ENCODE assay signal across 28 mouse cellular contexts in the genomic region with DNA sequence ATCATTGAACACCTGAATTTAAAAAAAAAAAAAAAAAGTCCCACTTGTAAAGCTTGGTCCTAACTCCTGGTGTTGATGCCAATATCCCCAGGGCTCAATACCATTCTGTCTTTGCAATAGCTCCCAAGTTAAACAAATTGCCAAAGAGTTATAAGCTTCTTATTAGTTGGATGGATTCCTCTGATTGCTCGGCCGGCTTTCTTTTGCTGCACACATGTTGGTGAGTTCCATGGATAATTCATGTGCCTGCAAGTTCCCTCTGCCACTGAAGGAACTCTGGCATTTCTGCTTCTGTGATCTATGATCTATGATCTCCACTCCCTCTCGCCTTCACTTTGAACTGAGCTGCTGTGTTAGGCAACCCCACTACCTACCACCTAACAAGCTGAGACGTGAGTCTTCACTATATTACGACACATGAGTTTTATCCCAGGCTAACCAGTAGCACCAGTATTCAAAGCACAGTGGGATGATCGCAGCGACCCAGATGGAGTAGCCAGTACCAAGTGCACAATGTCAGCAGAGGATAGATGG.
A peak's percentile ranks its signal among the peaks of the same experiment; 100 is the strongest.
DNase-seq lines count a peak whose midpoint lies in the region; ATAC-seq and TF ChIP-seq lines count a peak whose summit lies in the region.
"Had no signal": no experiment of that assay in that cellular context is flagged by ENCODE, and none has a peak within 500 bp of the region (broad histone marks: within the 10 kb centered on the region; RNA-seq: fewer than 3 reads in every experiment).

No protein-coding gene starts in this region.

- H3K9ac ChIP-seq in limb, embryonic 14.5 days (ENCODE audit: low read depth, low read length, severe bottlenecking) = no peak overlapping the region
- H3K9ac ChIP-seq in limb, embryonic 15.5 days = no peak overlapping the region
- no peak overlapping the region for H3K9ac ChIP-seq in midbrain, embryonic 11.5 days (ENCODE audit: low read length)
- H3K9ac ChIP-seq: embryonic facial prominence, embryonic 15.5 days; forebrain, embryonic 12.5 days; forebrain, embryonic 15.5 days; heart, embryonic 13.5 days; hindbrain, embryonic 14.5 days had no signal

- no peaks in the 10 kb centered on the region for H3K9me3 ChIP-seq in limb, embryonic 14.5 days (ENCODE audit: control insufficient read depth, low read length)
- no peaks in the 10 kb centered on the region for H3K9me3 ChIP-seq in limb, embryonic 10.5 days (replicated peaks)
- H3K9me3 ChIP-seq in limb, embryonic 15.5 days = no peaks in the 10 kb centered on the region
- H3K9me3 ChIP-seq in midbrain, embryonic 11.5 days (ENCODE audit: control insufficient read depth, low read length) = no peaks in the 10 kb centered on the region
- H3K9me3 ChIP-seq: embryonic facial prominence, embryonic 15.5 days; forebrain, embryonic 12.5 days; forebrain, embryonic 15.5 days; G1E; heart, embryonic 10.5 days; heart, embryonic 13.5 days had no signal

- no peak overlapping the region for H3K27ac ChIP-seq in limb, embryonic 14.5 days (replicated peaks; ENCODE audit: low read depth, low read length)
- H3K27ac ChIP-seq in limb, embryonic 10.5 days = no peak overlapping the region
- H3K27ac ChIP-seq in limb, embryonic 15.5 days = 0 out of 2 replicates have a peak overlapping the region, but pooled peaks have one; percentile 8
- no peak overlapping the region for H3K27ac ChIP-seq in midbrain, embryonic 11.5 days (ENCODE audit: low read depth, low read length)
- H3K27ac ChIP-seq: embryonic facial prominence, embryonic 15.5 days; forebrain, embryonic 12.5 days; forebrain, embryonic 15.5 days; heart, adult 2 months; heart, embryonic 10.5 days; heart, embryonic 13.5 days; hindbrain, embryonic 14.5 days; hindbrain, postnatal 0 days had no signal

- peak; percentile 30 for DNase-seq in limb, embryonic 14.5 days (ENCODE audit: low spot score)
- DNase-seq in limb, embryonic 10.5 days (ENCODE audit: low spot score) = no peak
- peak; percentile 100 for DNase-seq in fat pad, adult 2 months (ENCODE audit: extremely low read depth, low read depth, low spot score)
- DNase-seq in midbrain, embryonic 11.5 days (ENCODE audit: low spot score, missing footprints) = no peak
- no peak for DNase-seq in neural tube, embryonic 10.5 days (ENCODE audit: extremely low spot score, low spot score)
- DNase-seq: adrenal gland, postnatal 25 days; B cell, adult 2 months; cerebellum, adult 11-12 months; cerebellum, adult 8-10 months; cerebellum, postnatal 10 days; cerebellum, postnatal 36 days; embryo, embryonic 11 days; gastrocnemius, postnatal 25 days; heart, adult 2 months; heart, postnatal 14 days; heart, postnatal 4 days had no signal

- ATAC-seq in limb, embryonic 14.5 days (ENCODE audit: low FRiP score, low read depth) = no peak
- ATAC-seq in limb, embryonic 15.5 days (ENCODE audit: insufficient number of reproducible peaks, low FRiP score, low TSS enrichment, low read depth) = no peak
- no peak for ATAC-seq in midbrain, embryonic 11.5 days (ENCODE audit: low FRiP score)
- ATAC-seq: forebrain, embryonic 15.5 days; hindbrain, postnatal 0 days; inflammation-experienced regulatory T-cells, adult 6 months; Patski had no signal

- no peak overlapping the region for H3K4me3 ChIP-seq in limb, embryonic 14.5 days (replicated peaks; ENCODE audit: low read length)
- no peak overlapping the region for H3K4me3 ChIP-seq in limb, embryonic 10.5 days
- H3K4me3 ChIP-seq in limb, embryonic 15.5 days = no peak overlapping the region
- H3K4me3 ChIP-seq in midbrain, embryonic 11.5 days (ENCODE audit: low read depth, low read length) = no peak overlapping the region
- H3K4me3 ChIP-seq: embryonic facial prominence, embryonic 15.5 days; forebrain, embryonic 12.5 days; forebrain, embryonic 15.5 days; heart, adult 2 months; heart, embryonic 10.5 days; heart, embryonic 13.5 days had no signal

- no peaks in the 10 kb centered on the region for H3K27me3 ChIP-seq in limb, embryonic 14.5 days (ENCODE audit: control insufficient read depth, insufficient read depth, low read length)
- no peaks in the 10 kb centered on the region for H3K27me3 ChIP-seq in limb, embryonic 10.5 days (ENCODE audit: low read depth, poor library complexity, severe bottlenecking)
- H3K27me3 ChIP-seq in limb, embryonic 15.5 days = no peaks in the 10 kb centered on the region
- H3K27me3 ChIP-seq in midbrain, embryonic 11.5 days (ENCODE audit: control insufficient read depth, insufficient read depth, low read length) = no peaks in the 10 kb centered on the region
- H3K27me3 ChIP-seq: CH12.LX; embryonic facial prominence, embryonic 15.5 days; forebrain, embryonic 12.5 days; forebrain, embryonic 15.5 days; heart, embryonic 13.5 days; Patski had no signal

- H3K4me2 ChIP-seq in limb, embryonic 14.5 days (replicated peaks; ENCODE audit: low read depth, low read length, severe bottlenecking) = no peak overlapping the region
- no peak overlapping the region for H3K4me2 ChIP-seq in limb, embryonic 15.5 days
- H3K4me2 ChIP-seq in midbrain, embryonic 11.5 days = no peak overlapping the region
- H3K4me2 ChIP-seq: embryonic facial prominence, embryonic 15.5 days; forebrain, embryonic 12.5 days; forebrain, embryonic 15.5 days; heart, embryonic 13.5 days; hindbrain, embryonic 14.5 days had no signal

- H3K4me1 ChIP-seq in limb, embryonic 14.5 days (ENCODE audit: control insufficient read depth, insufficient read depth, low read length) = no peaks in the 10 kb centered on the region
- H3K4me1 ChIP-seq in limb, embryonic 10.5 days = no peaks in the 10 kb centered on the region
- H3K4me1 ChIP-seq in limb, embryonic 15.5 days = no peaks in the 10 kb centered on the region
- H3K4me1 ChIP-seq in midbrain, embryonic 11.5 days (ENCODE audit: control insufficient read depth, insufficient read depth, low read length) = no peaks in the 10 kb centered on the region
- H3K4me1 ChIP-seq: embryonic facial prominence, embryonic 15.5 days; forebrain, embryonic 12.5 days; forebrain, embryonic 15.5 days; heart, embryonic 10.5 days; heart, embryonic 13.5 days had no signal

- no peak for TF ChIP-seq POLR2A in limb, embryonic 14.5 days (IDR thresholded peaks at IDR 0.05; ENCODE audit: borderline replicate concordance, extremely low read depth, insufficient read depth, insufficient read length)

- no peaks in the 10 kb centered on the region for H3K36me3 ChIP-seq in limb, embryonic 14.5 days (ENCODE audit: control insufficient read depth, insufficient read depth, low read length)
- no peaks in the 10 kb centered on the region for H3K36me3 ChIP-seq in limb, embryonic 10.5 days
- H3K36me3 ChIP-seq in limb, embryonic 15.5 days = no peaks in the 10 kb centered on the region
- no peaks in the 10 kb centered on the region for H3K36me3 ChIP-seq in midbrain, embryonic 11.5 days (ENCODE audit: control insufficient read depth, insufficient read depth, low read length)
- H3K36me3 ChIP-seq: embryonic facial prominence, embryonic 15.5 days; forebrain, embryonic 12.5 days; forebrain, embryonic 15.5 days; G1E; heart, embryonic 10.5 days; heart, embryonic 13.5 days had no signal

- 64% methylated on average over 7 of the region's 7 CpGs for WGBS in limb, embryonic 14.5 days
- 79% methylated on average over 7 of the region's 7 CpGs for WGBS in limb, embryonic 10.5 days
- 62% methylated on average over 7 of the region's 7 CpGs for WGBS in limb, embryonic 15.5 days
- WGBS in midbrain, embryonic 11.5 days = 90% methylated on average over 7 of the region's 7 CpGs

Comparison
In these comparisons a context has a peak if more than half of its experiments do, and no peak if none do; other contexts are left out.
1. DNase-seq: peak in limb, embryonic 14.5 days (single experiment) and fat pad, adult 2 months (single experiment); none in limb, embryonic 10.5 days (single experiment), midbrain, embryonic 11.5 days (single experiment) and neural tube, embryonic 10.5 days (single experiment).